Mouse (Mus musculus) ES-CJ7 (cell line): Measurements from ENCODE around the gene Ezh1.

Experiments
- DNase-seq: peaks from one replicate; pipeline ENCODE4 v3.0.0; 2011; ENCODE audit warnings: low read depth, low spot score

Ezh1 gene

DNA sequence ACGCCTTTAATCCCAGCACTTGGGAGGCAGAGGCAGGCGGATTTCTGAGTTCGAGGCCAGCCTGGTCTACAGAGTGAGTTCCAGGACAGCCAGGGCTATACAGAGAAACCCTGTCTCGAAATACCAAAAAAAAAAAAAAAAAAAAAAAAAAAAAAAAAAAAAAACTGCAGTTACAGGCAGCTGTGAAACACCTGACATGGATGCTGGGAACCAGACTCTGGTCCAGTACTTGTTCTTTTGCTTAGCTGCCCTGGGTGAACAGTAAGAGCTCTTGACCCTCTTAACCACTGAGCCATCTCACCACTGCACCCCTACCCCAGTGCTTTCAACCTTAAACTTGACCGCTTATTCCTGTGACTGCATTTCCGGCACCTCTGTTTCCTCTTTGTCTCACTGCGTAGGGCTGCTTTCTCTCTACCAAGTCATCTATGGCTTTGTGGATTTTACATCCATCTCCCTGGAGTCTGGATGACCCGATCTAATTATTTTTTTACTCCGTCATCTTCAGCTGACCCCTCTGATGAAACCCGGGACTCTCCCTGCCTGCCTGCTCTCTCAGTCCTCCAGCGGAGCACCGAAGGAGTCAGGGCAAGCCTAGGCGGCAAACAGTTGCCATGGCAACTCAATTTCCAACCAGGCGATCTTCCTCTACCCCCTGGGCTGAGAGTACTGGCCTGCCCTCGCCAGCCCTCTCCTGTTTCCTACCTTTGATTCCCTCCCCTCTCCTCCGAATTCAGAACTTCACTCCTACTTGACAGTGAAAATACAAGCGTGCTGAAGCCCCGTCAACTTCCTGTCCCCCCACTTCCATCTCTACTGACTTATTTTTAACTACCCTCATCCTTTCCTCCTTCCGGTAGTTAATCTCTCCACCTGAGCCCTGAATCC lies 82.7 kb downstream of the Ezh1 start:
- peak; percentile 83 for DNase-seq

- no peak for DNase-seq
Observed at GRCm38 (mm10) chr11:101142215-101142967, 83.9 kb downstream of the Ezh1 start.
